33 mouse cellular contexts compared by ENCODE assay signal in genomic region chr14:60257851-60258250, GRCm38 (mm10). TPM values are rescaled to one million over a fixed set of nuclear protein-coding genes. Genes with fewer than 3 reads are reported as not detected.
"Had no signal": no experiment of that assay in that cellular context is flagged by ENCODE, and none has a peak within 500 bp of the region (broad histone marks: within the 10 kb centered on the region; RNA-seq: fewer than 3 reads in every experiment).

No protein-coding gene starts in this region.

- H3K9ac ChIP-seq: heart, embryonic 12.5 days; hindbrain, embryonic 12.5 days; hindbrain, embryonic 14.5 days; kidney, embryonic 15.5 days; limb, embryonic 13.5 days; limb, embryonic 15.5 days had no signal

- H3K4me2 ChIP-seq: heart, embryonic 12.5 days; hindbrain, embryonic 12.5 days; hindbrain, embryonic 14.5 days; kidney, embryonic 15.5 days; limb, embryonic 13.5 days; limb, embryonic 15.5 days had no signal

- H3K4me3 ChIP-seq: gastrocnemius, adult 2 months; heart, embryonic 10.5 days; heart, embryonic 12.5 days; hindbrain, embryonic 10.5 days; hindbrain, embryonic 12.5 days; kidney, embryonic 15.5 days; limb, embryonic 13.5 days; limb, embryonic 15.5 days had no signal

- H3K27me3 ChIP-seq: heart, embryonic 12.5 days; hindbrain, embryonic 12.5 days; kidney, embryonic 15.5 days; limb, embryonic 13.5 days; limb, embryonic 15.5 days had no signal

- H3K9me3 ChIP-seq: heart, embryonic 10.5 days; heart, embryonic 12.5 days; hindbrain, embryonic 10.5 days; hindbrain, embryonic 12.5 days; kidney, embryonic 15.5 days; limb, embryonic 13.5 days; limb, embryonic 15.5 days had no signal

- H3K4me1 ChIP-seq: heart, embryonic 12.5 days; hindbrain, embryonic 10.5 days; hindbrain, embryonic 12.5 days; kidney, embryonic 15.5 days; limb, embryonic 13.5 days; limb, embryonic 15.5 days had no signal

- DNase-seq: gastrocnemius, adult 2 months; gastrocnemius, postnatal 10 days; gastrocnemius, postnatal 25 days; heart, adult 18-20 months; heart, postnatal 10 days; heart, postnatal 4 days; kidney, adult 11 months; kidney, adult 2 months; kidney, adult 9 months; kidney, postnatal 14 days; kidney, postnatal 36 days; layer of hippocampus, adult 9-11 months; layer of hippocampus, postnatal 36 days; left cerebral cortex, postnatal 4 days had no signal

- H3K36me3 ChIP-seq: heart, embryonic 10.5 days; heart, embryonic 12.5 days; hindbrain, embryonic 10.5 days; hindbrain, embryonic 12.5 days; kidney, embryonic 15.5 days; limb, embryonic 13.5 days; limb, embryonic 15.5 days had no signal

- H3K27ac ChIP-seq: gastrocnemius, adult 2 months; heart, embryonic 10.5 days; hindbrain, embryonic 10.5 days; hindbrain, embryonic 12.5 days; hindbrain, embryonic 14.5 days; hindbrain, postnatal 0 days; kidney, embryonic 15.5 days; kidney, postnatal 0 days; limb, embryonic 13.5 days; limb, embryonic 15.5 days had no signal

- ATAC-seq: hindbrain, postnatal 0 days had no signal

RNA-seq across cellular contexts. Expression of gene Nupl1, which starts 6.6 kb away (rescaled TPM):
- total RNA-seq: gastrocnemius, adult 2 months; gastrocnemius, postnatal 10 days; gastrocnemius, postnatal 25 days; gastrocnemius, postnatal 4 days; granulocyte monocyte progenitor cell, adult 5-6 weeks; heart, adult 18-20 months; heart, postnatal 10 days; heart, postnatal 25 days; heart, postnatal 4 days; layer of hippocampus, postnatal 14 days; layer of hippocampus, postnatal 36 days; left cerebral cortex, adult 18-20 months; left cerebral cortex, postnatal 4 days had no signal
- polyA plus RNA-seq: heart, embryonic 10.5 days; heart, embryonic 12.5 days; heart, embryonic 14.5 days; heart, embryonic 16.5 days; kidney, embryonic 15.5 days; kidney, postnatal 0 days; large intestine, adult 2 months; limb, embryonic 11.5 days; limb, embryonic 13.5 days; limb, embryonic 15.5 days had no signal
